Mouse (Mus musculus) liver, adult 2 months (tissue): Measurements from ENCODE around the gene Mmachc. TPM values are rescaled to one million over a fixed set of nuclear protein-coding genes. Genes with fewer than 3 reads are reported as not detected.
A peak's percentile ranks its signal among the peaks of the same experiment; 100 is the strongest.
"Not testable (repeated sequence)": the region's sequence is repeated elsewhere in the genome, so short reads cannot be mapped to it uniquely, and the experiment has no call there.

Experiments used
- DNase-seq: peaks from one replicate; pipeline ENCODE4 v3.0.0-alpha.2; 2011; ENCODE audit warnings: low read depth, low spot score; ENCODE audit errors: extremely low read depth
- H3K27ac ChIP-seq: fragments of 200-500 bp; replicated peaks from 2 replicates; pipeline ENCODE4 v1.5.1; 2012; ENCODE audit warnings: low read depth, mild to moderate bottlenecking, control low read depth, inconsistent platforms, low read length; ENCODE audit not compliant: insufficient read depth
- H3K27me3 ChIP-seq: fragments of 200-500 bp; 2 replicates; pipeline ENCODE4 v1.6.1; 2012; ENCODE audit warnings: mild to moderate bottlenecking, moderate library complexity, low read length, inconsistent platforms; ENCODE audit not compliant: control insufficient read depth, insufficient read depth
- H3K36me3 ChIP-seq: fragments of 200-500 bp; 2 replicates; pipeline ENCODE4 v1.6.1; 2012; ENCODE audit warnings: low read length, inconsistent platforms; ENCODE audit not compliant: control insufficient read depth, insufficient read depth
- H3K4me1 ChIP-seq: fragments of 200-500 bp; 2 replicates; pipeline ENCODE4 v1.6.1; 2011; ENCODE audit warnings: low read length; ENCODE audit not compliant: control insufficient read depth, insufficient read depth
- H3K4me3 ChIP-seq: fragments of 200-500 bp; 2 replicates; pipeline ENCODE4 v1.5.1; 2011; ENCODE audit warnings: low read depth, mild to moderate bottlenecking, control low read depth, low read length, moderate library complexity; ENCODE audit not compliant: insufficient read depth
- H3K79me2 ChIP-seq: fragments of 200-500 bp; 2 replicates; pipeline ENCODE4 v1.6.1; 2012; ENCODE audit warnings: inconsistent platforms, mild to moderate bottlenecking, low read length, moderate library complexity; ENCODE audit not compliant: control insufficient read depth, insufficient read depth
- H3K9ac ChIP-seq: fragments of 200-500 bp; 2 replicates; pipeline ENCODE4 v1.6.1; 2012; ENCODE audit warnings: low read depth, mild to moderate bottlenecking, control low read depth, inconsistent platforms, low read length
- CTCF ChIP-seq: fragments of 200-500 bp; IDR thresholded peaks from 2 replicates; pipeline ENCODE4 v1.5.1; 2011; ENCODE audit warnings: low read depth, low read length, control low read depth
- POLR2A ChIP-seq: fragments of 200-500 bp; IDR thresholded peaks from 2 replicates; pipeline ENCODE4 v1.6.1; 2011; ENCODE audit warnings: low read length, control low read depth; ENCODE audit not compliant: insufficient read depth; ENCODE audit errors: extremely low read depth
- WGBS: fragments of 180-500 bp; shearing (Covaris S2); methylation state at CpG from one replicate; pipeline ENCODE4 v1.1.7; 2018; 5-methylcytosine and 5-hydroxymethylcytosine counted together
- polyA plus RNA-seq: library from polyadenylated mRNA; depleted of rRNA; stranded (reverse); fragments of >200 nt; gene quantifications from 2 replicates; pipeline ENCODE4 v1.2.3, GENCODE M21; 2012
- total RNA-seq: library from RNA; depleted of rRNA; stranded (reverse); fragments of >200 nt; gene quantifications from 2 replicates; pipeline ENCODE4 v1.2.3, GENCODE M21; 2014

The Mmachc gene
- total and polyA plus RNA-seq, 2 experiments = 10.3 to 15.7 TPM

DNA sequence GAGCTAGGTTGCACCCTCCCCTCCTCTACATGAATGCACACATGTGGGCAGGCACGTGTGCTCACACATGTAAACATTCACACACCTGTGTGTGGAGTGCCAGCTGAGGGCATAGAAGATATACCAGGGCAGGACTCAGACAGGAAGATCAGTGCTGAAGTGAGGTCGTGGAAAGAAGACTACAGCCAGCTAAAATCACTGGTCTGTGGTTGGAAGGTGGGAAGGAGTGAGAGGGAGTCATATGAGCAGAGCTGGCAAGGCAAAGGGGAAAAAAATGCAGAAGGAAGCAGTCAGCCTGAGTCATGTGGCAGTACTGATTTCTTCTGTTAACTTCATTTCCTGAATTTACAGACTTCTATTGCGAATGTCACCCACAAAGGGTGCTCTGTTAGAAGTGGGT is 40.1 kb downstream of the Mmachc start:
- peak; percentile 39 for DNase-seq
- Histone ChIP-seq H3K27ac (0 out of 2 replicates have a peak overlapping the region, but pooled peaks have one; percentile 25), H3K9ac (peak overlapping the region; percentile 43; the same call in 1 of the 2 replicates), H3K79me2 (no peaks in the 10 kb centered on the region), H3K4me3 (no peak overlapping the region), H3K4me1 (peaks cover 6% of the 10 kb centered on the region; the same call in 1 of the 2 replicates), H3K27me3 (no peaks in the 10 kb centered on the region), H3K36me3 (no peaks in the 10 kb centered on the region)
- TF ChIP-seq CTCF = no peak
- no peak for TF ChIP-seq POLR2A
- 50% methylated on average over 3 of the region's 3 CpGs for WGBS

DNA sequence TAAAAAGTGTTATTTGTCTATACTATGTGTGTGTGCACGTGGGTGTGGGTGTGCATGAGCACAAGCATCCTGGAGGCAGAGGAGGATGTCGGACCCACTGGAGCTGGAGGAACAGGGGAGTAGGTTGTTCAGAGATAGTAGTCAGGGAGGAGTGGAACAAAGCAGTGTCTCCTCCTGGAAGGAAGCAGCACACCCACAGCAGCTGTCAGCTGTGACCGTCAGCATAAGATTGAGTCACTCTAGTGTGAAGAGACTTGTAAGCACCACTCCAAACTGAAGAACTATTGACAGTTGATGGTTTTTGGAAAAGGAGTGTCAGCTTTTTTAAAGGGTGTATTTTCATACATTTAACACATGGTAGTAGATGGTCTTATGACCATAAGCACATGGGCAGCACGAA is 41.6 kb downstream of the Mmachc start:
- no peak overlapping the region for H3K27ac ChIP-seq
- TF ChIP-seq CTCF (no peak), POLR2A (no peak)
- H3K4me3 ChIP-seq = no peak overlapping the region
- no peaks in the 10 kb centered on the region for H3K79me2 ChIP-seq
- DNase-seq = no peak
- no peaks in the 10 kb centered on the region for H3K27me3 ChIP-seq
- H3K36me3 ChIP-seq = no peaks in the 10 kb centered on the region
- 80% methylated on average over 4 of the region's 4 CpGs for WGBS
- peaks cover 3% of the 10 kb centered on the region; the same call in 1 of the 2 replicates for H3K4me1 ChIP-seq
- H3K9ac ChIP-seq = no peak overlapping the region

DNA sequence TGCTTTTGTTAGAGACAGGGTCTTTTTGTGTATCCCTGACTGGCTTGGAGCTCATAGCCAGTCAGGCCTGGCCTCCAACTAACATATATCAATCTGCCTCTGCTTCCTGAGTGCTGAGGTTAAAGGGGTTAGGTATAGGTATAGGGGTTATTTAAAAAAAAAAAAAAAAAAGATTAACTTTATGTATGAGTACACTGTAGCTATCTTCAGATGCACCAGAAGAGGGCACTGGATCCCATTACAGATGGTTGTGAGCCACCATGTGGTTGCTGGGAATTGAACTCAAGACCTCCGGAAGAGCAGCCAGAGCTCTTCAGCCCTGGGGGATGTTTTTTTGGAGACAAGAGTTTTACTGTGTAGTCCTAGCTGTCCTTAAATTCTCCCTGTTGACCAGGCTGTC is 46.2 kb downstream of the Mmachc start:
- Histone ChIP-seq H3K27ac (no peak overlapping the region), H3K4me1 (peaks cover 10% of the 10 kb centered on the region), H3K36me3 (no peaks in the 10 kb centered on the region), H3K4me3 (no peak overlapping the region), H3K27me3 (no peaks in the 10 kb centered on the region), H3K79me2 (no peaks in the 10 kb centered on the region), H3K9ac (no peak overlapping the region)
- TF ChIP-seq POLR2A = no peak
- 100% methylated on average over 1 of the region's 1 CpGs for WGBS
- no peak for DNase-seq

DNA sequence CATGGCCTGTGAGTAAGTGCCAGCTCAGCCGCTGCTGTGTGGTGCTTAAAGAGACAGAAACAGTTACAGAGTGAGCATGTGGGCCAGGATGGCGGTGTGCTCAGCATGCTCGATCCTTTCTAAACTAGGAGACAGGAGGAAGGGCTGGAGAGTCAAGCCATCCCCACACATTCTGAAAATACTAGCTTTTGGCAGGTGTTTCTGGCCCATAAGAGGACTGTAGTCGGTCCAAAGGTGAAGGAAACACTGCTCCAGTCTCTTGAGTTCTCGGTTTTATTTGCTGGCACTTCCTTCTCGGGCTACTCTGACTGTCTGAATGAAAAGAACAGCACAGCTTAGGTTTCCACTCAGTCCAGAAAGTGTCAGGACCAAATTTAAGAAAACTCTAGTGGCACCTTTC is 47.4 kb downstream of the Mmachc start:
- 11% methylated on average over 6 of the region's 6 CpGs for WGBS
- Histone ChIP-seq H3K9ac (peak overlapping the region; percentile 21; the same call in 1 of the 2 replicates), H3K27me3 (no peaks in the 10 kb centered on the region)

DNA sequence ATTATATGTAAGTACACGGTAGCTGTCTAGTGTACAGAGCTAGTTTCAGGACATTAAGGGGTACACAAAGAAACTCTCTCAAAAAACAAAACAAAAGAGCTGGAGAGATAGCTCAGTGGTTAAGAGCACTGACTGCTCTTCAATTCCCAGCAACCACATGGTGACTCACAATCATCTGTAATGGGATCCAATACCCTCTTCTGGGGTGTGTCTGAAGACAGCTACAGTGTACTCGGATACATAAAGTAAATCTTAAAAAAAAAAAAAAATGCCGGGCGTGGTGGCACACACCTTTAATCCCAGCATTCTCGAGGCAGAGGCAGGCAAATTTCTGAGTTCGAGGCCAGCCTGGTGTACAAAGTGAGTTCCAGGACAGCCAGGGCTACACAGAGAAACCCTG is 48.3 kb downstream of the Mmachc start:
- 62% methylated on average over 6 of the region's 6 CpGs for WGBS
- not testable (repeated sequence) for H3K36me3 ChIP-seq, H3K79me2 ChIP-seq, H3K27ac ChIP-seq, H3K27me3 ChIP-seq, H3K4me3 ChIP-seq, DNase-seq, H3K9ac ChIP-seq
- peaks cover 20% of the 10 kb centered on the region for H3K4me1 ChIP-seq

More for the DNA sequence above, 47.4 kb downstream of the Mmachc start:
- TF ChIP-seq CTCF (no peak), POLR2A (no peak)
- H3K27ac ChIP-seq = peak overlapping the region; percentile 23
- peaks cover 13% of the 10 kb centered on the region for H3K4me1 ChIP-seq
- H3K36me3 ChIP-seq = no peaks in the 10 kb centered on the region
- no peaks in the 10 kb centered on the region for H3K79me2 ChIP-seq
- no peak overlapping the region for H3K4me3 ChIP-seq
- DNase-seq = peak; percentile 69

DNA sequence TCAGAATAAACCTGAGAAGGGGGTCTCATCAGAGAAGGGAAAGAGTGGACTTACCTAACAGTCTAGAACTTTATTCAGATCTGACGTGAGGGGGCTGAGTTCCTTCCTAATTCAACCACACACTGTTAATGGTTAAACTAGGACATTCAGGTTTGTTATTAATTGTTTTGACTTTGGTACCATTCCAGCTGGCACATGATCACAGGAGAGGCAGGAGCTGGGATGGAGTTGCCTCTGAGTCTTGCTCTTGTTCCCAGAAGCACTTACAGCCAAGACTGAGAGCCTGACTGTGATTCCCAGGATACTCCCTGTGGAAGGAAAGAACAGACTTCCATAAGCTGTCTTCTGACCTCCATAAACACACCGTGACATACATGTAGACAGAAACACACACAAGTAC is 48.7 kb downstream of the Mmachc start:
- Histone ChIP-seq H3K4me1 (peaks cover 23% of the 10 kb centered on the region), H3K27ac (peak overlapping the region; percentile 77), H3K36me3 (no peaks in the 10 kb centered on the region), H3K27me3 (no peaks in the 10 kb centered on the region), H3K4me3 (peak overlapping the region; percentile 25; the same call in 1 of the 2 replicates), H3K79me2 (no peaks in the 10 kb centered on the region), H3K9ac (peak overlapping the region; percentile 31; the same call in 1 of the 2 replicates)
- DNase-seq = peak; percentile 95
- 17% methylated on average over 2 of the region's 2 CpGs for WGBS
- TF ChIP-seq CTCF = no peak
- TF ChIP-seq POLR2A = no peak

DNA sequence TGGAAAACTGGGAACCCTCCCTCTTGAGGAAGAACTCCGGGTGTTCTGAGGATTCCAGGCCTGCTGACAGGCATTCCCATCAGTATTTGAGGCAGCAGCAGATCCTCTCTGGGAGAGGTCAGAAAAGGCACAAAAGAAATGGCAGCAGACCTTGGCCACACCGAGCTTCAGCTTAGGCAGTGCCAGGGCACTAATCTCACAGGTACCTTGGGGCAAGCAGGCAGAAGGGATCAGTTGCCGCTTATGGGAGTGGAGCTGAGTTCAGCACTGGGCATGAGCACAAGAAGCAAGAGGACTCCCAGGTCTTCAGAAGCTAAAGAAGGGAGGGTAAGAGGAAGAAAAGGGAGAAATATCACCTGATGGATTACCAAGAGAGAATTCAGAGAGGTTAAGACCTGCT is 50.2 kb downstream of the Mmachc start:
- WGBS = 59% methylated on average over 3 of the region's 3 CpGs
- Histone ChIP-seq H3K27ac (no peak overlapping the region), H3K27me3 (no peaks in the 10 kb centered on the region), H3K4me3 (no peak overlapping the region), H3K79me2 (no peaks in the 10 kb centered on the region), H3K36me3 (no peaks in the 10 kb centered on the region), H3K9ac (no peak overlapping the region), H3K4me1 (peaks cover 23% of the 10 kb centered on the region)
- DNase-seq = no peak
- TF ChIP-seq POLR2A (no peak), CTCF (no peak)
